Mouse (Mus musculus): ENCODE results near the gene Olfr281. TPM values are rescaled to one million over a fixed set of nuclear protein-coding genes. Genes with fewer than 3 reads are reported as not detected.

The Olfr281 gene
- not detected for total RNA-seq (2023)

DNA sequence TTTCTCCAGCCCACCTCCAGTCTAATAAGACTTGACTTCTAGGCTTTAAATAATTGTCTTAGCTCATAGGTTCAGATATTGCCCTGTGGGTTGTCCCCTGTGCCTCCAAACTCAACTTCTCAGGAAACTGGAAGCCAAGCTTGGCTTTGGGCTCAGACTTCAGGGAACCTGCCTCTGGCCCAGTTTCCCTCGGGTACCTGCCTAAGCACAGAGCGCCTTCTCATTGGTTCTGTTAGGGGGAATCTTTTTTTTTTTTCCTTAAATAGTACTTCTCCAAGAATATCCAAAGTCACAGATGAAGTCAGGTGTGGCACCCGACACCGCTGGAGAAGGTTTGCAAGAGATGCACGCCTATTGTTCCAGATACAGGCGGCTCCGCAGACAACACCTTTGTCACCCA lies at the start of gene Olfr281:
Olfr281 (plus strand) TSS at position 301 of the 400 bp plus-strand sequence.

DNA sequence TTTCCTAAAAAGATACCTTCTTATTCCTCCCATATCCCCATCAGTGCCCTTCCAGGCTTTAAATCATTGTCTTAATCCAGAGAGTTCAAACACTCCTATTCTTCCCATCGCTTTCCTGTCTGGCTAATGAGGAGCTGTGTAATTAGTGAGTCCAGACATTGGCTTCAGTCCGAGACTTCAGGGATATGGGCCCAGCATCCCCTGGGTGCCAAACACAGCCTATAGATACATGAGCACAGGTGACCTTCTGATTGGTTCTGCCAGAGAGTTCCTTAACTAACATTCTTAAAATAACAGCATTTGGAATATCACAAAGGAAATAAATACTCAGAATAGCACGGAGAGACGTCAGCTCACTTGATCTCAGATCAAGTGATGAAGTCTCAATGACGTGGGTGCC lies 21.5 kb upstream of the Olfr281 start, which contains the start of gene Olfr282:
Olfr282 (plus strand) TSS at position 301 of the 400 bp plus-strand sequence.

GRCm38 (mm10) chr15:98469596-98469995 lies 17.2 kb downstream of the Olfr281 start, which contains the start of gene OR5BS1P:
OR5BS1P (plus strand) TSS chr15:98469896.

GRCm38 (mm10) chr15:98482701-98483100 lies 30.3 kb downstream of the Olfr281 start, which contains the start of gene Lalba:
Lalba (minus strand) TSS chr15:98482721.

DNA sequence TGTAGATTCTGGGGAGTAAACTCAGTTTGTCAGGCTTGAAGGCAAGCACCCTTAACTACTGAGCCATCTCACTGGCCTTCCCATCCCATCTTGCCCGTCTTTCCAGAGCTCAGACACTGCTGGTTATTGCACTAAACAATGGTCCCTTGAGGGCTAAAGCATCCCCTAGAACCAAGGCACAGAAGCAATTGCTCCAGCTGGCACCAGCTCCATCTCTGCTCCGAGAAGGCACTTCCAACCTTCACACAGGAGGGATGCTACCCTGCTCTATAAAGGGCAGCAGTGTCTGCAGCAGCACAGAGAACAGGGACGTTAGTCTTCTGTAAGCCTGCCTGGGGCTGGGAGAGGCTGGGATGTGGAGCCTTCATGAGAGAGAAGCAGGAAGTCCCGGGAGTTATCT lies 39.7 kb downstream of the Olfr281 start, which contains the start of gene Olfr279:
Olfr279 (plus strand) TSS at position 301 of the 400 bp plus-strand sequence.

Other genes starting within 250 kb of the Olfr281 start
- not detected for gene Gm44579, start 231.6 kb upstream of the Olfr281 start, total RNA-seq (2023)
- gene Olfr287, start 231.5 kb upstream of the Olfr281 start, total RNA-seq (2023) = not detected
- not detected for gene Olfr286, start 218.1 kb upstream of the Olfr281 start, total RNA-seq (2023)
- gene H1fnt, start 195.3 kb upstream of the Olfr281 start, total RNA-seq (2023) = not detected
- not detected for gene Zfp641, start 156.4 kb upstream of the Olfr281 start, total RNA-seq (2023)
- not detected for gene Olfr285, start 135.2 kb upstream of the Olfr281 start, total RNA-seq (2023)
- gene Olfr284, start 111.6 kb upstream of the Olfr281 start, total RNA-seq (2023) = not detected
- gene Olfr283, start 71.6 kb upstream of the Olfr281 start, total RNA-seq (2023) = not detected
- gene Olfr282, start 21.4 kb upstream of the Olfr281 start, total RNA-seq (2023) = not detected
- gene OR5BS1P, start 17.3 kb downstream of the Olfr281 start, total RNA-seq (2023) = not detected
- under 1 TPM in 1 of 2 experiments, not detected in 1; 0.75 TPM for gene Lalba, start 30.1 kb downstream of the Olfr281 start, total RNA-seq (2023)
- not detected for gene Olfr279, start 39.8 kb downstream of the Olfr281 start, total RNA-seq (2023)
- 10 to 100 TPM; 80.7 to 85.4 TPM for gene Kansl2, start 81.7 kb downstream of the Olfr281 start, total RNA-seq (2023)
- gene Ccnt1, start 118.3 kb downstream of the Olfr281 start, total RNA-seq (2023) = 100 to 1,000 TPM; 134 to 143 TPM
- gene 4930415O20Rik, start 118.4 kb downstream of the Olfr281 start, total RNA-seq (2023) = not detected
- 1 to 10 TPM; 4.3 to 4.5 TPM for gene Adcy6, start 157.5 kb downstream of the Olfr281 start, total RNA-seq (2023)
- gene Cacnb3, start 178.3 kb downstream of the Olfr281 start, total RNA-seq (2023) = not detected
- 100 to 1,000 TPM; 134 to 152 TPM for gene Ddx23, start 210.3 kb downstream of the Olfr281 start, total RNA-seq (2023)
- gene Rnd1, start 224.9 kb downstream of the Olfr281 start, total RNA-seq (2023) = not detected

Measured in B cell, adult 67 days (primary cell).